Mouse (Mus musculus): ENCODE data around the gene Cntnap2. TPM values are rescaled to one million over a fixed set of nuclear protein-coding genes. Genes with fewer than 3 reads are reported as not detected.

Gene Cntnap2
- total RNA-seq, 1 experiment from 2014 or later = not detected

DNA sequence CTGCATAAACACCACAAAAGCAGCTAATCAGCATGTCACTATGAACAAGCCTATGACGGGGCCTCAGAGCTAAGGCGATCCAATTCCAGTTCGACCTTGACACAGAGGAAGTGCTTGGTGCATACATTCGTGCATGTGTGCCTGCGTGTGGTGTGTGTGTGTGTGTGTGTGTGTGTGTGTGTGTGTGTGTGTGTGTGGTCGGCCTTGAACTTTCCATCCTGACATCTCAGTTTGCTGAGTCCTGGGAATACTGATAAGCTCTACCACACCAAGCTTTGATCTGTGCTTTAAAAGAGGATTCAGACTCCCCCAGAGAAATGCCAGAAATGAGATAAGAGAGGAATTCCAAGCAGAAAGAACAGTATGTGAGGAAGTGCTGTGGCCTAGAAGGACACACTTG, 2279.0 kb downstream of the Cntnap2 start:
- ATAC-seq (replicated peaks; ENCODE audit: insufficient number of reproducible peaks, low FRiP score, low TSS enrichment, poor library complexity, severe bottlenecking) = no peak

DNA sequence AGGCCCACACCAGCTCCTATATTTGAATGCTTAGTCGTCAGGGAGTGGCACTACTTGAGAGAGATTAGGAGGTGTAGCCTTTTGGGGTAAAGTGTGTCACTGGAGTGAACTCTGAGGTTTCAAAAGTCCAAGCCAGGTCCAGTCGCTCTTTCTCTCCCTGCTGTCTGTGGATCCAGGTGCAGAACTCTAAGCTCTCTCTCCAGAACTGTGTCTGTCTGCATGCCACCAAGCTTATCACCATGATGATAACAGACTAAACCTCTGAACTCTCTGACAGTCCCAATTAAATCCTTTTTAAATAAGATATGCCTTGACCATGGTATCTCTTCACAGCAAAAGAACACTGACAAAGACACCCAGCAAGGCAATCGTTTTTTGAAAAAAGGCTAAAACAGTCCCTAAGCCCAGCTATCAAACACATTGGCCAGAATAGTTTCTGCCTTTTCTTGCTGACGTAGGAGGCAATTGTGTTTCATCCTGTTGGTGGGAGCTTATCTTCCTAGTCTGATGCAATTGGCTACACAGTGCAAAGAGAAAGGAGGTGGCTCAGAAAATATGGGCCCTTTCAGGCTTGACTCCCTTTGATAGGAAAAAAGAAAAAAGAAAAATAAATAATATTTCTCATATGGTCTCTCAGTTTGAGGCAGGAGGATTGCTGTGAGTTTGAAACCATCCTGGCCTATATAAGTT, 2281.8 kb downstream of the Cntnap2 start:
- ATAC-seq (replicated peaks; ENCODE audit: insufficient number of reproducible peaks, low FRiP score, low TSS enrichment, poor library complexity, severe bottlenecking) = no peak

DNA sequence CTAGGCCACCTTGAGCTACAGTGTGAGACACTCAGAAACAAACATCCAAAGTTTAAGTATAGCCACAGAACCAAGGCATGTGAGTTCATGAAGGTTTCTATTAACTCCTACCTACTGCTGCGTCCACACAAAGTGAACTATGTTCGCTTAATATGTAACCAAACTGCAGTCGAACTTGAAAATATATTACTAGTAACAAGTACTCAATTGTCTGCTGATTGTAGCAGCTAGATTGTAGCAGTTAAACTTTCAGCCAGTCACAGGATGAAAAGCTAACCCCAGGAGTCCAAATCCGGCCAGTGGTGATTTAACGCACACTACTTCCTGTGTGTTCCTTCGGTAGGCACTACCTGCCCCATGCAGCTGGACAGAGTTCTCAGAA, 2282.3 kb downstream of the Cntnap2 start:
- ATAC-seq (replicated peaks; ENCODE audit: insufficient number of reproducible peaks, low FRiP score, low TSS enrichment, poor library complexity, severe bottlenecking) = no peak

GRCm38 (mm10) chr6:47343245-47343644, 2284.1 kb downstream of the Cntnap2 start:
- ATAC-seq (replicated peaks; ENCODE audit: insufficient number of reproducible peaks, low FRiP score, low TSS enrichment, poor library complexity, severe bottlenecking) = no peak

GRCm38 (mm10) chr6:47344696-47345095, 2285.5 kb downstream of the Cntnap2 start:
- ATAC-seq (replicated peaks; ENCODE audit: insufficient number of reproducible peaks, low FRiP score, low TSS enrichment, poor library complexity, severe bottlenecking) = no peak

DNA sequence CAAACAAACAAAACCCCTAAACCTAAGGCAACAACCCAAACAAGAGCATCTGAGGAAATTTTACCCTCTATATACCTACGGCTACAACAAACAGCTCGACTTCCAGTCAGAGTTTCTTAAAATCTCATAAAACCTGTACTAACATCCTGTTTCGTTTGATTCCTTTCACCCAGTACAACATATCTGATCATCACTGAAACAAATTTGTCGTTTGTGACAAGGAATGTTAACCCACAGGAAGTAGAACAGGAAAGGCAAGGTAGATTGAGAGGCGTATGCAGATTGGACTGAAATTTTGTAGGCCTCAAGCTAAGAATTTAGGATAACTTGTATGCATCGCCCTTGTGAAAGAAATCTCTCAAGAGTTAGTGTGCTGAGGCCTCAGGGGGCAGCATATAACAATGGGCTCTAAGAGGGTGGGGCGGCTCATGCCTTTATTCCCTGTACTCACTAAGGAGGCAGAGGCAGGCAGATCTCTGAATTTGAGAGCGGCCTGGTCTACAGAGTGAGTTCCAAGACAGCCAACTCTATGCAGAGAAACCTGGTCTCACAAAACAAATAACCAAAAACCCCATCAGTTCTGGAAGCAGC, 2291.0 kb downstream of the Cntnap2 start:
- no peak for ATAC-seq (replicated peaks; ENCODE audit: insufficient number of reproducible peaks, low FRiP score, low TSS enrichment, poor library complexity, severe bottlenecking)

Data from monocyte, adult 5-6 weeks (primary cell).